Mouse (Mus musculus): ENCODE data around the gene Zfp316.

- peak; percentile 31 to 54 (median 52) for TF ChIP-seq CTCF (IDR thresholded peaks at IDR 0.05 in 2 of 3, conservative IDR thresholded peaks at IDR 0.05 in 1 of 3; ENCODE audit: control insufficient read depth in 1 of 3, insufficient read depth in 1 of 3, low read depth in 2 of 3, low read length in 3 of 3, poor library complexity in 1 of 3, severe bottlenecking in 1 of 3)
- no peak for TF ChIP-seq POLR2A (IDR thresholded peaks at IDR 0.05; ENCODE audit: control insufficient read depth in 1 of 2, insufficient read depth in 1 of 2, low read depth in 1 of 2, low read length in 2 of 2, poor library complexity in 1 of 2)
- TF ChIP-seq EP300 (IDR thresholded peaks at IDR 0.05; ENCODE audit: low read depth in 1 of 2, low read length in 2 of 2): no peak
- no peak for TF ChIP-seq POLR2AphosphoS5 (IDR thresholded peaks at IDR 0.05; ENCODE audit: borderline replicate concordance, low read depth, low read length)
- no peak for TF ChIP-seq JUND (IDR thresholded peaks at IDR 0.05; ENCODE audit: low read depth, low read length)
- TF ChIP-seq POLR2AphosphoS2 (IDR thresholded peaks at IDR 0.05; ENCODE audit: low read length): no peak
- TF ChIP-seq USF1 (IDR thresholded peaks at IDR 0.05; ENCODE audit: low read depth, low read length): no peak
- TF ChIP-seq ETS1 (IDR thresholded peaks at IDR 0.05; ENCODE audit: low read depth, low read length): no peak
- TF ChIP-seq MAZ (IDR thresholded peaks at IDR 0.05; ENCODE audit: low read depth, low read length): no peak
- no peak for TF ChIP-seq MEF2A (IDR thresholded peaks at IDR 0.05; ENCODE audit: extremely low read depth, insufficient replicate concordance, low read depth, low read length, poor library complexity, severe bottlenecking)
Observed at GRCm38 (mm10) chr5:143301296-143301695, 31.5 kb upstream of the Zfp316 start.
